In the genomic region with DNA sequence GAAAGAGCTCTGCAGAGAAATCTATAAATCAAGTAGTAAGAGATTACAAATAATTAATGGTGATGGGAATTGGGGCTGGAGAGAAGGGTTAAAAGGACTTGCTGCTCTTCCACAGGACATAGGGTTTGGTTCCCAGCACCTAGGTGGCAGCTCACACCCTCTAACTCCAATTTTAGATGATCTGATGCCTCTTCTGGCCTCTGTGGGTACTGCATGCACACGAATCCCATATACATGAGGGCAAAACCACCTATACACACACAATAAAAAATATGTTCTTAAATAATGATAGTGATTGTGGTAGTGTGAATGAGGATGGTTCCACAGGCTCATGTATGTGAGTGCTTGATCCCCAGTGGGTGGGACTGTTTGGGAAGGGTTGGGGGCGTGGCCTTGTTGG, we compare ENCODE assay signal across 32 mouse cellular contexts.
DNase-seq lines count a peak whose midpoint lies in the region; ATAC-seq and TF ChIP-seq lines count a peak whose summit lies in the region.
"Had no signal": no experiment of that assay in that cellular context is flagged by ENCODE, and none has a peak within 500 bp of the region (broad histone marks: within the 10 kb centered on the region; RNA-seq: fewer than 3 reads in every experiment).

No protein-coding gene starts in this region.

- H3K27ac ChIP-seq in layer of hippocampus, adult 2 months: no peak overlapping the region
- H3K27ac ChIP-seq in midbrain, postnatal 0 days (ENCODE audit: low read depth, low read length): no peak overlapping the region
- no peak overlapping the region for H3K27ac ChIP-seq in midbrain, embryonic 14.5 days (replicated peaks; ENCODE audit: low read depth, low read length)
- H3K27ac ChIP-seq: embryonic facial prominence, embryonic 12.5 days; heart, embryonic 13.5 days; hindbrain, embryonic 10.5 days; limb, embryonic 13.5 days; liver, embryonic 13.5 days; macrophage; midbrain, embryonic 15.5 days; neural tube, embryonic 12.5 days had no signal

- no peak overlapping the region for H3K4me2 ChIP-seq in midbrain, postnatal 0 days (ENCODE audit: low read depth, low read length, poor library complexity, severe bottlenecking)
- no peak overlapping the region for H3K4me2 ChIP-seq in midbrain, embryonic 14.5 days (ENCODE audit: low read length)
- H3K4me2 ChIP-seq: embryonic facial prominence, embryonic 12.5 days; heart, embryonic 13.5 days; limb, embryonic 13.5 days; liver, embryonic 13.5 days; midbrain, embryonic 15.5 days; neural tube, embryonic 12.5 days had no signal

- 89% methylated on average over 2 of the region's 2 CpGs for WGBS in midbrain, postnatal 0 days
- 84% methylated on average over 2 of the region's 2 CpGs for WGBS in midbrain, embryonic 14.5 days

- no peaks in the 10 kb centered on the region for H3K36me3 ChIP-seq in midbrain, postnatal 0 days (ENCODE audit: insufficient read depth, low read length)
- no peaks in the 10 kb centered on the region for H3K36me3 ChIP-seq in midbrain, embryonic 14.5 days (ENCODE audit: control insufficient read depth, insufficient read depth, low read length)
- H3K36me3 ChIP-seq: embryonic facial prominence, embryonic 12.5 days; heart, embryonic 13.5 days; hindbrain, embryonic 10.5 days; limb, embryonic 13.5 days; liver, embryonic 13.5 days; midbrain, embryonic 15.5 days; neural tube, embryonic 12.5 days had no signal

- no peaks in the 10 kb centered on the region for H3K4me1 ChIP-seq in midbrain, postnatal 0 days (ENCODE audit: insufficient read depth, low read length)
- H3K4me1 ChIP-seq in midbrain, embryonic 14.5 days (ENCODE audit: control insufficient read depth, insufficient read depth, low read length): no peaks in the 10 kb centered on the region
- H3K4me1 ChIP-seq: embryonic facial prominence, embryonic 12.5 days; heart, embryonic 13.5 days; hindbrain, embryonic 10.5 days; limb, embryonic 13.5 days; liver, embryonic 13.5 days; midbrain, embryonic 15.5 days; neural tube, embryonic 12.5 days had no signal

- no peaks in the 10 kb centered on the region for H3K27me3 ChIP-seq in midbrain, postnatal 0 days (ENCODE audit: insufficient read depth, low read length)
- H3K27me3 ChIP-seq in midbrain, embryonic 14.5 days (ENCODE audit: control insufficient read depth, insufficient read depth, low read length): no peaks in the 10 kb centered on the region
- H3K27me3 ChIP-seq: embryonic facial prominence, embryonic 12.5 days; heart, embryonic 13.5 days; limb, embryonic 13.5 days; liver, embryonic 13.5 days; midbrain, embryonic 15.5 days; neural tube, embryonic 12.5 days had no signal

- H3K4me3 ChIP-seq in layer of hippocampus, adult 2 months: no peak overlapping the region
- H3K4me3 ChIP-seq in midbrain, postnatal 0 days (ENCODE audit: low read depth, low read length): no peak overlapping the region
- H3K4me3 ChIP-seq in midbrain, embryonic 14.5 days (replicated peaks; ENCODE audit: low read depth, low read length): no peak overlapping the region
- H3K4me3 ChIP-seq: embryonic facial prominence, embryonic 12.5 days; heart, embryonic 13.5 days; hindbrain, embryonic 10.5 days; limb, embryonic 13.5 days; liver, embryonic 13.5 days; midbrain, embryonic 15.5 days; neural tube, embryonic 12.5 days had no signal

- ATAC-seq in midbrain, postnatal 0 days (ENCODE audit: low FRiP score): no peak
- ATAC-seq in midbrain, embryonic 14.5 days (ENCODE audit: low FRiP score, low TSS enrichment): no peak
- ATAC-seq in megakaryocyte-erythroid progenitor cell, adult 5-6 weeks (replicated peaks; ENCODE audit: low FRiP score, low TSS enrichment, poor library complexity, severe bottlenecking): no peak
- ATAC-seq: activated CD4-positive, CD25-positive, alpha-beta regulatory T cell, adult 4 months; CD4-positive, CD25-positive, alpha-beta regulatory T cell, adult 4 months; forebrain, embryonic 14.5 days; hindbrain, embryonic 16.5 days; intestine, embryonic 16.5 days; midbrain, embryonic 15.5 days had no signal

- H3K9me3 ChIP-seq in midbrain, postnatal 0 days (ENCODE audit: low read length): no peaks in the 10 kb centered on the region
- no peaks in the 10 kb centered on the region for H3K9me3 ChIP-seq in midbrain, embryonic 14.5 days (ENCODE audit: control insufficient read depth, low read length)
- H3K9me3 ChIP-seq: midbrain, embryonic 15.5 days had no signal

- peak; percentile 26; the same call in 1 of the 2 replicates for TF ChIP-seq CTCF in layer of hippocampus, adult 2 months (conservative IDR thresholded peaks at IDR 0.05)
- peak; percentile 27; the same call in 1 of the 2 replicates for TF ChIP-seq CTCF in midbrain, postnatal 0 days (IDR thresholded peaks at IDR 0.05)

- H3K9ac ChIP-seq in midbrain, postnatal 0 days (replicated peaks; ENCODE audit: low read length, poor library complexity, severe bottlenecking): no peak overlapping the region
- H3K9ac ChIP-seq in midbrain, embryonic 14.5 days (replicated peaks; ENCODE audit: low read length): no peak overlapping the region
- H3K9ac ChIP-seq: embryonic facial prominence, embryonic 12.5 days; heart, embryonic 13.5 days; limb, embryonic 13.5 days; liver, embryonic 13.5 days; midbrain, embryonic 15.5 days; neural tube, embryonic 12.5 days had no signal

- no peak for DNase-seq in layer of hippocampus, adult 2 months (ENCODE audit: low spot score in 2 of 2)
- no peak for DNase-seq in layer of hippocampus, postnatal 10 days (ENCODE audit: low spot score in 2 of 2)
- DNase-seq in midbrain, postnatal 0 days (ENCODE audit: low spot score): no peak
- DNase-seq in midbrain, embryonic 14.5 days: no peak
- DNase-seq in R1 (ENCODE audit: low read depth, low spot score): peak; percentile 65
- DNase-seq in right cerebral cortex, postnatal 36 days (ENCODE audit: low spot score in 2 of 2): no peak
- DNase-seq: adrenal gland, postnatal 10 days; cerebellum, adult 11 months; cerebellum, adult 9-10 months; embryo, embryonic 11 days; gastrocnemius, postnatal 36 days; heart, postnatal 10 days; kidney, adult 8-10 months; kidney, postnatal 14 days; liver, embryonic 13.5 days; right cerebral cortex, adult 18-20 months; right cerebral cortex, postnatal 4 days; thymus, adult 2 months; thymus, postnatal 36 days had no signal
